Mouse (Mus musculus) brain, adult 2 months (tissue): ENCODE results near the gene Ptges2.
A peak's percentile ranks its signal among the peaks of the same experiment; 100 is the strongest.
"Not testable (repeated sequence)": the region's sequence is repeated elsewhere in the genome, so short reads cannot be mapped to it uniquely, and the experiment has no call there.

Source experiments
- DNase-seq: peaks from one replicate; pipeline ENCODE4 v3.0.0; 2011; ENCODE audit warnings: low read depth, low spot score

The Ptges2 gene

GRCm38 (mm10) chr2:32395484-32395945 lies at the start of gene Ptges2:
Ptges2 (plus strand) TSS chr2:32395896.
- DNase-seq = peak; percentile 97

- no peak for DNase-seq
These were observed 48.7 kb upstream of the Ptges2 start for GRCm38 (mm10) chr2:32347019-32347418.

GRCm38 (mm10) chr2:32348311-32348710 lies 47.4 kb upstream of the Ptges2 start:
- DNase-seq = peak; percentile 91

DNA sequence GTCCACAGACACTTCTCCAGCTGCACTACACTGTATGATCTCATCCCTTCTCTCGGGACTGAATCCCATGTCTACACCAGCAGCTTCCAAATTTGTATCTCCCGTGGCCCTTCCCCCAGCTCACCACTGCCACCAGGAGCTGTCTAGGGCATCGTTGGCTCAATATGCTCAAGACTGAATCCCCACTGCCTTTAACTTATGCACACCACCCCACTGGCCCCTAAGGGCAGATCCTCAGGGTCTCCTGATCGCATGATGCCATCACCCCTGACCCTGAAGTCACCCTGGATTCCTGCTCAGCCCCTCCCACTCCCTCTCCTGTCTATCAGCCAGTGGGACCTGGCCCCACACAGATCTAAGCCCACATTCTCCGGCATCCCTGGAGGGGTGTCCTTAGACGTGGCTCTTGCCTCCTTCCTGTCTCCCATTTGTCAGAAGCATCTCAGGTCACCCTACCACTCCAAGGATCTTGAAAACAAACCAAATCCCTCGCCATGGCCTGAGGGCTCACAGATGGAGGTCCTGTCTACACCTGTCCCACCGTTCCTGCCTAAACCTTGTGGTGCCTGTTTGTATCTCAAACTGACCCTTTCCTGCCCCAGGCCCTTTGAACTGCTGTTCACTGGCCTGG lies 46.0 kb upstream of the Ptges2 start:
- DNase-seq = peak; percentile 85

DNA sequence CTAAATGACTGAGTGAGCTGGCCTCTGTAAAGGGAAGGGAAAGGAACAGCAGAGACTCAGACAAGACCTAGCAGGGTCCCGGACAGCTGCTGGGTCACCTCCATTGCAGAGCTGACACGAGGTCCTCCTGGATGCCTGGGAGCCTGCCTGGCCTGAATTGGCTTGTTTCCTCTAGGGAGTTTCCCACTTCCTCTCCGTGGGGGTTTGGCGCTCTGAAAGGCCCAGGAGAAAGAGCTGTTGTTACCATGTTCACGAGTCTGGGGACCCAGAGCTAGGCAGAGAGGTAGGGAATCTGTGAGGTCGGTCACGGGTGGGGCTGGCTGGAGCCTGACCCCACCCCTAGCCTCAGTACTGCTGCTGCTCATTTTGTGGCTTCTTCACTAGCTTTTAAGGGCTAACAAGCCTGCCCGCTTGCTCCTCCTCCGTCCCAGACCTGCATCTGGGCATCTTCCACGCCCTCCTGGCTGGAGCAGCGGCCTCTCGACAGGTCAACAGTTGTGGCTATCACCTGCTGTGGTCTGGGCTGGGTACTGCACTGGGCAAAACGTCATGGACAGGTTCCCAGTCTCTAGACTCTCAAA lies 45.1 kb upstream of the Ptges2 start:
- peak; percentile 64 for DNase-seq

DNA sequence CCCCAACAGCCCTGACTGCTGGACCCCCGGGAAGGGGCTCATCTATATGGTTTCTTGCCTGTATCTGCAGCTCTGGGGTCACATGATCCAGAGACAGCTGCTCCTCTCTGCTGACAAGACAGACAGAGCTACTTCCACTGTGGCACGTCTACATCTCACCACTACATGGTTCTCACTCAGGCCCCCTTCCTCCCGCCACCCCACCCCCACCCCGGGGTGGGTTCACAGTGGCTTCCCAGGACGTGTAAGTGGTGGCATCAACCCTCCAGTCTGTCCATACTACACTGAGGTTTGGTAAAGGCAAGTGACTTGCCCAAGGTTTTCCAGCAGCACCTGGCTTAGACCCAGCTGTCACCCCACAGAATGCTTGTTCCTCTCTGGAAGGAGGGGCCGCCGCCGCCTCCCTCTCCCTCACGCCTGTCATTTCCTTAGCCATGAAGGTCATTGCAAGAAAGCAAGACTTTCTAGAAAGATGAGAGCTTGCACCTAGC lies 44.2 kb upstream of the Ptges2 start:
- peak; percentile 83 for DNase-seq

DNA sequence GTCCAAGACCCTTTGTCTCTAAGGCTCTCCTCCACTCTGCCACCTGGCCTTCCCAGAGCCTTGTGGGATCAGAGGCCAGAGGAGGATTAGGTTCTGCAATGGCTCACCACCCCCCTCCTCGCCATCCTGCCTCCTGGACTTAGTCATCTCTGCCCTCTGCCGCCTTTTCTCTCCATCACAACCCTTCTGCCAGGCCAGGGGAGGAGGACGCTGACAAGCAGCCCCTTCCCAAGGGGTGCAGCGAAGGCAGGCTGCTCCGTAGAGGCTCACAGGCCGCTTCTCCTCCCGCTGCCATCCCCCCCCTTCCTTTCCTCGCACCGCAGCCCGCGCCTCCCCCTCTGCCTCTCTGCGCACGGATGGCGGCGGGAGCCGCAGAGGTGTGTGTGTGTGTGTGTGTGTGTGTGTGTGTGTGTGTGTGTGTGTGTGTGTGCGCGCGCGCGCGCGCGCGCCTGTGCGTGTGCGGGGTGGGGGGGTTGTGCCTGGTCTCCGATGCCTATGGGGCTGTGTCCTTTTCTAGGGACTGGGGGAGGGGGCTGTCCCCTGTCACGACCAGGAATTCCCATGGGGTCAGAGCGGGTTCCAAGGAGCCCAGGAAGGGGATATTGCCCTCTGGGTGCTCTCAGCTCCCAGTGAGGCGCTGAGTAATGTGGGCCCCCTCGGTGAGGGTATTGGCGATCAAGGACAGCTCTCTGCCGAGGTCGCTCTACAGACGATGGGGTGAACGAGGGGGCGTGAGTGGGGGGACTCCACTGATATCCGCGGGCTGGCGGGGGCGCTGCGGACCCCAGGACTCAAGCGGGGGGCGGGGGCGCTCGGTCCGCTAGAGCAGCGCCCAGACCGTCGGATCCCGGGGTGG lies 43.3 kb upstream of the Ptges2 start, which contains the start of gene Ciz1:
Ciz1 (plus strand) TSS at position 177 of the 856 bp plus-strand sequence.
- peak; percentile 89 for DNase-seq

DNA sequence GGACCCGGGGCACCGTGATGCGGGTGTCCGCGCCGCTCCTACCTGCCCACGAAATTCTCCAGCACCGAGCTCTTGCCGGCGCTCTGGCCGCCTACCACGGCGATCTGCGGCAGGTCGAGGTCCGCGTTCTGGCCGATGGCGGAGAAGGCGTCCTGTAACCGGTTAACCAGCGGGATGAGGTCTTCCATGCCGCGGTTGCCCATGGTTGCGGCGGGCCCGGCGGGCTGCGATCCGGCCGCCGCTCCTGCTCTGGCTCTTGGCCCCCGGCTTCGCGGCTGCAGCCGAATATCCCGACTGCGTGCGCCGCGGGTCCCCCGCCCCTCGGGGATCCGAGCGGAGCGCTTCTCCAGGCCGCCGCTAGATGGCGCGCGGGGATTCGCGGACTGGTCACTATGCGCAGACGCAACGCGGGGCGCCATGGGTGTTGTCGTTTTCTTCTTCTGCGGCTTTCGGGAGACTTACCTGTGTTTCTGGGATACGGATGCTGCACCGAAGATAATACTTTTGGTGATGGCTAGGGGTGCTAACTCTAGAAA lies 42.6 kb upstream of the Ptges2 start, which contains the start of gene Dnm1:
Dnm1 (minus strand) TSS at position 332 of the 536 bp plus-strand sequence.
- DNase-seq = peak; percentile 95

GRCm38 (mm10) chr2:32353836-32354235 lies 41.9 kb upstream of the Ptges2 start:
- no peak for DNase-seq

DNA sequence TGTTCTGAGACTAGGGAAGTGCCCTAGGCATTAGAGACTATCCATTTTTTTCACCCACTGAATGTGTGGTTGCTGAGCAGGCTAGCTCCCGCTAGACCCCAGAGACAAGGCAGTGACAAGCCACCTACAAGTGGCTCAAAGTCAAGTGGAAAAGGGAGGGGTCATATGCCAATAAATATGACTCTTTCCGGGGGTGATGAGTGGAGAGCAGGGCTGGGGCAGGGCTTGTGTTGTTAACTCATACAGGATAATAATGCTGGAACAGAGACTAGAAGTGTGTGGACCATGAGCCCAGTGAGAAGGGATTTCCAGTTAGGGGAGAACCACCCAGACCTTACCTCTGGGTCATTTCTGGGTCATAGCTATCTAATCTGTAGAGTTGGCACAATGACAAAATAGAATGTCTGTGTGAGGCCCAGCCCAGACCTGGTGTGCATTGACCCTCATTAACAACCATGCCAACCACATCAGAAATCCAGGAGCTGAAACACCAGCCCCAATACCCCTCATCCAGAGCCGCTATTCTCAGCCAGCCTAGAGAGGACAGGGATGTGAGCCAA lies 41.3 kb upstream of the Ptges2 start:
- DNase-seq = no peak

- DNase-seq = no peak
These were observed 39.5 kb upstream of the Ptges2 start for GRCm38 (mm10) chr2:32356216-32356615.

DNA sequence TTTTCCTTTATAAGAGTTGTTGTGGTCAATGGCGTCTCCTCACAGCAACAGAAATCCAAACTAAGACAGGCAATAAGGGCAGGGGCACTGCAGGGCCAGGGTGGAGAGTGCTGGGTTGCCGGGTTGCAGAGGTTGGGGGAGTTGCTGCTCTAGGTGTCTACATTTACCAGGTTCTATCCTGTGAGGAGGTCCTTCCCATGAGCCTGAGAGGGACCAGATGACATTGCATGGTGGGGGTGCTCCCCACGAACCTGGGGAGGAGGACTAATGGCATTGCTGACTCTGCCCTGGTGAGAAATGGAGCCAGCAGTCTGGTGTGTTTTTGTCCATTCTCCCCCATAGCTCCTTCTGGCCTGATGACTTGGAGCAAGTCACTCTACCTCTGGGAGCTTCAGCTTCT lies 38.0 kb upstream of the Ptges2 start:
- DNase-seq = no peak

GRCm38 (mm10) chr2:32358381-32358780 lies 37.3 kb upstream of the Ptges2 start:
- no peak for DNase-seq

DNA sequence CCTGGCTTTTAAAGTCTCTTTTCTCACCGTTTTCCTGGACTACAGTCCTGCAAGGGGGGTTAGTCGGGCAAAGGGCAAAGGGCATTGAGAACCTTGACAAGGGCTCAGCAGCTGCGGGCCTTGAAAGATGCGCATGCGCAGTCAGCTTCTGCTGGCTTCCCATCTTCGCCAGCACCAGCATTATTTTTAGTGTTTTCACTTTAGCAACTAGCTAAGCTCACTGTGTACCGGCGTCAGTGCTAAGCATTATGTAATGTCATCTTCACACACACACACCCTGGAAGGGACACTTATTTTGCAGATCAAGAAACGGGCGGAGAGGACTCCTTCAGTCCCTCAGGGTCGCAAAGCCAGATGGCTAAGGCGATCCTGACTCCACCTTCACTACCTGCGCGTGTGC lies 35.0 kb upstream of the Ptges2 start:
- peak; percentile 97 for DNase-seq

GRCm38 (mm10) chr2:32361437-32361836 lies 34.3 kb upstream of the Ptges2 start:
- peak; percentile 90 for DNase-seq

GRCm38 (mm10) chr2:32362274-32362673 lies 33.4 kb upstream of the Ptges2 start:
- DNase-seq = not testable (repeated sequence)

DNA sequence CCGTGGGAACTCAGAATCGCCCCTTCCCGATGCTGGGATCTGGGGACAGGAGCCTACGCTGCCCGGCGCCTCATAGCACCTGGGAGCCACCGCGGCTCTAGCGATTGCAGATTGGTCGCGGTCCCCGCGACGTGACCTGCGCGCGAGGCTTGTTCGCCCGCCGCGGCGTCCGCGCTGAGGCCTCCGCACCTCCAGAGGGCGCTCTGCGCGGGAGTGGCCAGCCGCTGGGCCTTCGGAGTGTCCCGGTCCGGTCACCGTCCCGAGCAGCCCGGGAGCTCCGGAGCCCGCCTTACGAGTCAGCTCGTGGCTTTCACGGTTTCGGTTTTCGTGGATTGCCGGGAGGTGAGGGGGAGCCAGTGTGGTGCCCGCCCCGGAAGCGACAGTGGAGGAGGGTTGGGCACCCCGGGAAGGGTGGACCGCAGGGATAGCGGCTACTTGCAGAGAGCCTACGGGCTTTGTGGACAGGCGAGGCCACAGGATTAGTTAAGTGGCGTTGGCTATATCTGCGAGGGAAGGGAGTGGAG lies 32.8 kb upstream of the Ptges2 start:
- peak; percentile 96 for DNase-seq

GRCm38 (mm10) chr2:32363376-32364106 lies 32.2 kb upstream of the Ptges2 start:
- peak; percentile 80 for DNase-seq

DNA sequence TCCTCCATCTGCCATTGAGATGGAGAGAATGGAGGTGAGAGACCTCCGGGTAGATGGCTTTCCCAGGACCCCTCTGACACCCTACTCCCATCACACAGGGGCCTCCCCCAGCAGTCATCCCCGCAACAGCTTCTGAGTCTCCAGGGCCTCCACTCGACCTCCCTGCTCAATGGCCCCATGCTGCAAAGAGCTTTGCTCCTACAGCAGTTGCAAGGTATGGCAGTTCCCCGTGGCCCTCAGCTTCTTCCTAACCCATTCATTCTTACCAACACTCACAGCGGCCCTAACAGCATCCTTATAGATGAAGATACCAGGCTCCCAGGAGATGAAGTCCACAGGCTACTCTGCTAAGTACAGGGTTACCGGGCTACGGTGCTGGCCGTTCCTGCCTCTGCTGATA lies 31.6 kb upstream of the Ptges2 start:
- DNase-seq = no peak

- DNase-seq = no peak
These were observed 28.4 kb upstream of the Ptges2 start for GRCm38 (mm10) chr2:32367315-32367714.

DNA sequence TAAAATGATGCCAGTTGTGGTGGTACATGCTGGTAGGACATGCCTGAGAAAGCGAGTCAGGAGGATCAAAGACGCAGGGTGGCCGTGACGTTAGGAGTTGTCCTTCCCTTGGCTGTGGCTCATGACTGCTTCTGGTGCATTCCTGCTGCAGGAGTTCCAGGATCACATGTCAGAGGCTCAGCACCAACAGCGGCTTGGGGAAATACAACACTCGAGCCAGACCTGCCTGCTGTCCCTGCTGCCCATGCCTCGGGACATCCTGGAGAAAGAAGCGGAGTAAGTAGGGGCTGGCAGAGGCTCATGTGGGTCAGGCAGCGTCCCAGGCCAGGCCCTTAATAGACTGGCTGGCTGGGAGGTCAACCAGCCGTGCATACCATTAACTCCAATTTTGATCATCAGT lies 21.5 kb upstream of the Ptges2 start:
- no peak for DNase-seq
